9 mouse cellular contexts compared by ENCODE assay signal in the genomic region with DNA sequence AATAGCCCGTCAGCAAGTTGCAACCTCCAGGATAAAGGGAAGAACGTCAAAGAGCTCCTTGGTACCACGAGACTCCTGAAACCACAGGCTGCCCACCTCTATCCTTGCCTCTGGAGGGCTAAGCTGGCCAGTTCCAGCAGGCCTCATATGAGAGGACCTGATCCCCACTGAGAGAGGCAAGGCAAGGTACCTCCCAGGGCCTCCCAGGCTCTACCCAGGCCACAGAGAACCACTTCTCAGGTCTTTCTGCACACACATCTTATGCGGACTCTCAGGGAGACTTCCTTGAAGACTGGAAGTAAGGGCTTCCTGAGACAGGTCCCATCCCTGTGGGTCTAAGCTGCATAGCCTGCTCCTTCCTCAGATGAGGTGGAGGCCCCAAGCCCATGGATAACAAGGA. TPM values are rescaled to one million over a fixed set of nuclear protein-coding genes. Genes with fewer than 3 reads are reported as not detected.
DNase-seq lines count a peak whose midpoint lies in the region; ATAC-seq and TF ChIP-seq lines count a peak whose summit lies in the region.
"Had no signal": no experiment of that assay in that cellular context is flagged by ENCODE, and none has a peak within 500 bp of the region (broad histone marks: within the 10 kb centered on the region; RNA-seq: fewer than 3 reads in every experiment).

No protein-coding gene starts in this region.

- no peak overlapping the region; the same call in 1 of the 2 replicates for H3K4me3 ChIP-seq in kidney, postnatal 0 days (replicated peaks; ENCODE audit: low read depth, low read length)
- peak overlapping the region; percentile 80 for H3K4me3 ChIP-seq in forebrain, embryonic 12.5 days (replicated peaks)
- H3K4me3 ChIP-seq in intestine, postnatal 0 days (ENCODE audit: low read depth, low read length) = no peak overlapping the region
- H3K4me3 ChIP-seq in neural tube, embryonic 15.5 days (replicated peaks) = peak overlapping the region; percentile 89

- WGBS in kidney, postnatal 0 days = 76% methylated on average over 4 of the region's 4 CpGs
- 86% methylated on average over 4 of the region's 4 CpGs for WGBS in forebrain, embryonic 12.5 days
- 60% methylated on average over 4 of the region's 4 CpGs for WGBS in intestine, postnatal 0 days
- 64% methylated on average over 4 of the region's 4 CpGs for WGBS in neural tube, embryonic 15.5 days

- H3K4me2 ChIP-seq in kidney, postnatal 0 days (ENCODE audit: low read length) = no peak overlapping the region
- peak overlapping the region; percentile 80 for H3K4me2 ChIP-seq in forebrain, embryonic 12.5 days
- H3K4me2 ChIP-seq in intestine, postnatal 0 days (replicated peaks; ENCODE audit: low read depth) = 0 out of 2 replicates have a peak overlapping the region, but pooled peaks have one; percentile 88
- peak overlapping the region; percentile 92 for H3K4me2 ChIP-seq in neural tube, embryonic 15.5 days

- no peaks in the 10 kb centered on the region for H3K27me3 ChIP-seq in kidney, postnatal 0 days (ENCODE audit: insufficient read depth, low read length)
- H3K27me3 ChIP-seq in forebrain, embryonic 12.5 days = 0 out of 2 replicates have a peak, but pooled peaks cover 7% of the 10 kb centered on the region
- no peaks in the 10 kb centered on the region for H3K27me3 ChIP-seq in intestine, postnatal 0 days (replicated peaks; ENCODE audit: control insufficient read depth, insufficient read depth, low read length)
- no peaks in the 10 kb centered on the region for H3K27me3 ChIP-seq in neural tube, embryonic 15.5 days (replicated peaks)

- no peak for DNase-seq in kidney, postnatal 0 days (ENCODE audit: low spot score)
- no peak for DNase-seq in kidney, adult 11 months
- DNase-seq in urinary bladder, adult 2 months (ENCODE audit: low spot score) = no peak
- no peak for DNase-seq in embryo, embryonic 9.5 days (ENCODE audit: extremely low spot score)
- DNase-seq: lung, adult 18-20 months had no signal

- H3K9me3 ChIP-seq in kidney, postnatal 0 days (replicated peaks; ENCODE audit: low read length) = no peaks in the 10 kb centered on the region
- H3K9me3 ChIP-seq in forebrain, embryonic 12.5 days = no peaks in the 10 kb centered on the region
- H3K9me3 ChIP-seq in intestine, postnatal 0 days (ENCODE audit: control insufficient read depth) = no peaks in the 10 kb centered on the region
- no peaks in the 10 kb centered on the region for H3K9me3 ChIP-seq in neural tube, embryonic 15.5 days (replicated peaks)

- ATAC-seq in kidney, postnatal 0 days (replicated peaks; ENCODE audit: low FRiP score, low read depth) = no peak
- ATAC-seq in forebrain, embryonic 12.5 days (ENCODE audit: low FRiP score) = no peak
- ATAC-seq in intestine, postnatal 0 days = no peak
- no peak for ATAC-seq in neural tube, embryonic 15.5 days (ENCODE audit: low FRiP score)
- no peak for ATAC-seq in megakaryocyte-erythroid progenitor cell, adult 5-6 weeks (replicated peaks; ENCODE audit: low FRiP score, low TSS enrichment, poor library complexity, severe bottlenecking)

- peaks cover 56% of the 10 kb centered on the region for H3K4me1 ChIP-seq in kidney, postnatal 0 days (replicated peaks; ENCODE audit: insufficient read depth, low read length)
- H3K4me1 ChIP-seq in forebrain, embryonic 12.5 days = peaks cover 67% of the 10 kb centered on the region
- 0 out of 2 replicates have a peak, but pooled peaks cover 5% of the 10 kb centered on the region for H3K4me1 ChIP-seq in intestine, postnatal 0 days (replicated peaks; ENCODE audit: control insufficient read depth, insufficient read depth, low read length)
- H3K4me1 ChIP-seq in neural tube, embryonic 15.5 days = peaks cover 76% of the 10 kb centered on the region

- H3K36me3 ChIP-seq in kidney, postnatal 0 days (ENCODE audit: insufficient read depth, low read length) = peaks cover 11% of the 10 kb centered on the region; the same call in 1 of the 2 replicates
- H3K36me3 ChIP-seq in forebrain, embryonic 12.5 days (replicated peaks) = peaks cover 45% of the 10 kb centered on the region
- H3K36me3 ChIP-seq in intestine, postnatal 0 days (ENCODE audit: control insufficient read depth, insufficient read depth) = 0 out of 2 replicates have a peak, but pooled peaks cover 3% of the 10 kb centered on the region
- H3K36me3 ChIP-seq in neural tube, embryonic 15.5 days = peaks cover 26% of the 10 kb centered on the region

- H3K9ac ChIP-seq in kidney, postnatal 0 days (ENCODE audit: low read depth, low read length) = 0 out of 2 replicates have a peak overlapping the region, but pooled peaks have one; percentile 37
- peak overlapping the region; percentile 94; the same call in 1 of the 2 replicates for H3K9ac ChIP-seq in forebrain, embryonic 12.5 days
- H3K9ac ChIP-seq in intestine, postnatal 0 days (ENCODE audit: low read depth, low read length) = no peak overlapping the region
- peak overlapping the region; percentile 32; the same call in 1 of the 2 replicates for H3K9ac ChIP-seq in neural tube, embryonic 15.5 days (replicated peaks)

- TF ChIP-seq CTCF in kidney, postnatal 0 days (IDR thresholded peaks at IDR 0.05; ENCODE audit: low read depth) = no peak
- TF ChIP-seq CTCF in intestine, postnatal 0 days (IDR thresholded peaks at IDR 0.05; ENCODE audit: low read depth) = no peak

- H3K27ac ChIP-seq in kidney, postnatal 0 days = peak overlapping the region; percentile 40
- H3K27ac ChIP-seq in forebrain, embryonic 12.5 days = no peak overlapping the region
- H3K27ac ChIP-seq in intestine, postnatal 0 days (ENCODE audit: low read depth, low read length) = no peak overlapping the region
- 0 out of 2 replicates have a peak overlapping the region, but pooled peaks have one; percentile 1 for H3K27ac ChIP-seq in neural tube, embryonic 15.5 days (replicated peaks)

RNA-seq across cellular contexts. Expression of a gene that starts 16.0 kb away (rescaled TPM):
- polyA plus RNA-seq in kidney, postnatal 0 days (2015; fragmentation: Nextera tagmentation; extraction: Ambion mirVana) = 50.9 and 53.9 TPM in 2 replicates
- polyA plus RNA-seq in forebrain, embryonic 12.5 days (2016; fragmentation: Nextera tagmentation; extraction: Ambion mirVana) = 245 and 267 TPM in 2 replicates
- polyA plus RNA-seq in intestine, postnatal 0 days (2015; fragmentation: Nextera tagmentation; extraction: Ambion mirVana) = 18.2 and 25.7 TPM in 2 replicates
- polyA plus RNA-seq in neural tube, embryonic 15.5 days (2015; fragmentation: Nextera tagmentation; extraction: Ambion mirVana) = 178 and 216 TPM in 2 replicates
- 76.7 and 90.3 TPM in 2 replicates for polyA plus RNA-seq in urinary bladder, adult 2 months (2012; rRNA removed)
- 48.5 and 52.0 TPM in 2 replicates for total RNA-seq in megakaryocyte-erythroid progenitor cell, adult 5-6 weeks (2014; fragmentation: Nextera tagmentation)
- total RNA-seq in megakaryocyte-erythroid progenitor cell, adult 5-6 weeks (2017) = 30.5 and 40.8 TPM in 2 replicates

RNA-seq across cellular contexts. Expression of a gene that starts 36.0 kb away (rescaled TPM):
- polyA plus RNA-seq in kidney, postnatal 0 days (2015; fragmentation: Nextera tagmentation; extraction: Ambion mirVana) = 44.4 and 47.5 TPM in 2 replicates
- polyA plus RNA-seq in forebrain, embryonic 12.5 days (2016; fragmentation: Nextera tagmentation; extraction: Ambion mirVana) = 41.3 and 43.6 TPM in 2 replicates
- 32.7 and 34.1 TPM in 2 replicates for polyA plus RNA-seq in intestine, postnatal 0 days (2015; fragmentation: Nextera tagmentation; extraction: Ambion mirVana)
- 43.1 and 46.3 TPM in 2 replicates for polyA plus RNA-seq in neural tube, embryonic 15.5 days (2015; fragmentation: Nextera tagmentation; extraction: Ambion mirVana)
- polyA plus RNA-seq in urinary bladder, adult 2 months (2012; rRNA removed) = 51.5 and 68.3 TPM in 2 replicates
- total RNA-seq in megakaryocyte-erythroid progenitor cell, adult 5-6 weeks (2014; fragmentation: Nextera tagmentation) = 8.3 and 9.2 TPM in 2 replicates
- 1.8 and 5.0 TPM in 2 replicates for total RNA-seq in megakaryocyte-erythroid progenitor cell, adult 5-6 weeks (2017)

Comparison
In these comparisons a context has a peak if more than half of its experiments do, and no peak if none do; other contexts are left out.
1. H3K27ac ChIP-seq: peak in kidney, postnatal 0 days (single experiment) and neural tube, embryonic 15.5 days (single experiment); none in forebrain, embryonic 12.5 days (single experiment) and intestine, postnatal 0 days (single experiment).
2. H3K4me3 ChIP-seq: peak in forebrain, embryonic 12.5 days (single experiment) and neural tube, embryonic 15.5 days (single experiment); none in kidney, postnatal 0 days (single experiment) and intestine, postnatal 0 days (single experiment).